Mouse (Mus musculus) myocyte (in vitro differentiated cells): ENCODE measurements around the gene Nadk2. TPM values are rescaled to one million over a fixed set of nuclear protein-coding genes. Genes with fewer than 3 reads are reported as not detected.
A peak's percentile ranks its signal among the peaks of the same experiment; 100 is the strongest.

Experiments used
- H3K27me3 ChIP-seq: one replicate; pipeline ENCODE4 v1.6.1; 2011; ENCODE audit not compliant: control insufficient read depth, insufficient read depth, insufficient read length
- H3K36me3 ChIP-seq: one replicate; pipeline ENCODE4 v1.6.1; 2011; ENCODE audit not compliant: control insufficient read depth, insufficient read depth
- H3K4me2 ChIP-seq: one replicate; pipeline ENCODE4 v1.6.1; 2011; ENCODE audit warnings: low read depth, control low read depth
- H3K4me3 ChIP-seq: one replicate; pipeline ENCODE4 v1.5.1; 2011; ENCODE audit warnings: mild to moderate bottlenecking, control low read depth, moderate library complexity
- H3K79me2 ChIP-seq: one replicate; pipeline ENCODE4 v1.6.1; 2011; ENCODE audit not compliant: control insufficient read depth, insufficient read depth
- H3ac ChIP-seq: one replicate; pipeline ENCODE4 v1.6.1; 2011; ENCODE audit not compliant: control insufficient read depth, insufficient read length
- CEBPB ChIP-seq: IDR thresholded peaks from 2 replicates; pipeline ENCODE4 v1.6.1; 2011; ENCODE audit warnings: mild to moderate bottlenecking, moderate library complexity; ENCODE audit not compliant: poor library complexity, insufficient read depth, severe bottlenecking
- E2F4 ChIP-seq: IDR thresholded peaks from one replicate; pipeline ENCODE4 v1.6.1; 2011; ENCODE audit warnings: mild to moderate bottlenecking, control low read depth, moderate library complexity; ENCODE audit not compliant: insufficient read depth
- MAX ChIP-seq: IDR thresholded peaks from one replicate; pipeline ENCODE4 v1.6.1; 2011; ENCODE audit warnings: low read depth, mild to moderate bottlenecking, control low read depth
- MYOD1 ChIP-seq, 3 experiments: IDR thresholded peaks; one replicate each; pipeline ENCODE4 v1.6.1; 2011; ENCODE audit warnings: control low read depth in 2 of 3, low read depth in 2 of 3, mild to moderate bottlenecking in 2 of 3, moderate library complexity in 1 of 3; ENCODE audit not compliant: insufficient read length in 2 of 3, control insufficient read depth in 1 of 3
- MYOG ChIP-seq, 3 experiments: IDR thresholded peaks; one replicate each; pipeline ENCODE4 v1.6.1; 2011; ENCODE audit warnings: control low read depth in 2 of 3, low read depth in 2 of 3, mild to moderate bottlenecking in 2 of 3; ENCODE audit not compliant: insufficient read length in 2 of 3, control insufficient read depth in 1 of 3, insufficient read depth in 1 of 3
- POLR2A ChIP-seq: IDR thresholded peaks from one replicate; pipeline ENCODE4 v1.6.1; 2011; ENCODE audit warnings: low read depth, mild to moderate bottlenecking, control low read depth, moderate library complexity; ENCODE audit not compliant: insufficient read length
- POLR2AphosphoS2 ChIP-seq: IDR thresholded peaks from one replicate; pipeline ENCODE4 v1.6.1; 2011; ENCODE audit warnings: low read depth, control low read depth; ENCODE audit not compliant: insufficient read length
- REST ChIP-seq: IDR thresholded peaks from one replicate; pipeline ENCODE4 v1.6.1; 2011; ENCODE audit warnings: mild to moderate bottlenecking, control low read depth, moderate library complexity; ENCODE audit not compliant: insufficient read depth, insufficient read length
- SRF ChIP-seq: IDR thresholded peaks from one replicate; pipeline ENCODE4 v1.6.1; 2011; ENCODE audit warnings: low read depth; ENCODE audit not compliant: control insufficient read depth, insufficient read length
- TCF12 ChIP-seq: IDR thresholded peaks from one replicate; pipeline ENCODE4 v1.6.1; 2011; ENCODE audit warnings: mild to moderate bottlenecking, control low read depth; ENCODE audit not compliant: poor library complexity, insufficient read depth, severe bottlenecking
- TCF3 ChIP-seq: IDR thresholded peaks from one replicate; pipeline ENCODE4 v1.6.1; 2011; ENCODE audit warnings: low read depth, control low read depth; ENCODE audit not compliant: insufficient read length
- USF1 ChIP-seq: IDR thresholded peaks from one replicate; pipeline ENCODE4 v1.6.1; 2011; ENCODE audit warnings: low read depth, mild to moderate bottlenecking, control low read depth, moderate library complexity
- polyA plus RNA-seq: library from polyadenylated mRNA; unstranded; fragments of >200 nt; fragmentation: generic; extraction: Trizol; gene quantifications from one replicate; pipeline ENCODE4 v1.2.1, GENCODE M21; 2012; ENCODE audit warnings: missing spikeins

The Nadk2 gene
- polyA plus RNA-seq, 1 experiment = 6.3 TPM

DNA sequence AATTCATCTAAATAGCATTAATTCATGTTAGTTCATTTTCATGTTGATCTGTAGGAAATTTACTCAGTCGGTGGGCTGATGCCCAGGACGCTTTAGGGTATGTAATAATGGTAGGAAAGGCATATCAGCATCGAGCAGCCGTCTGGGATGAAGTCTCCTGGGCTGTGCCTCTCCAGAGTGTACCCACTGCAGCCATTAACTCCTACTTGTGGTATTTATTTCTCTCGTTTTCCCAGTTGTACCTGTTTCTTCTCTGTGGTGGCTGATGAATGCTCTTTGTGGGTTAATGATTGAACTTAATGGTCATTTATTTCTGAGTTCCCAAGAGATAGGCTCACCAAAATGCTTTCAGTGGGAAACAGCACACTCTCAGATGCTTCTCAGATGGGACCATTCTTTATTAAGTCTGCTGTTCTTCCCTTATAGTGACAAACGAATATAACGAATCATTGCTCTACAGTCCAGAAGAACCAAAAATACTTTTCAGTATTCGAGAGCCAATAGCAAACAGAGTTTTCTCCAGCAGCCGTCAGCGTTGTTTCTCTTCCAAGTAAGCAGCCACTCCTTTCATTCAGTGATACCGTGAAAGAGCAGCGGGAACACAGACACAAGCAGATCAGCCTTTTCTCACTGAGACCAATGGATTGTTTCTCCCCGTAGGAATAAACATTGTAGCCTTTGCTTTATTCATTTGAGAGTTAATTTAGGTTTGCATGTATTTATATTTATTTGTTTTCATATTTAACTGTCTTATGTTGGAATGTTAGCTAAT lies 35.4 kb downstream of the Nadk2 start:
- Histone ChIP-seq H3K79me2 (no peaks in the 10 kb centered on the region), H3ac (no peak overlapping the region), H3K36me3 (peaks cover 24% of the 10 kb centered on the region), H3K27me3 (no peaks in the 10 kb centered on the region), H3K4me2 (no peak overlapping the region), H3K4me3 (no peak overlapping the region)
- TF ChIP-seq TCF12 (no peak), TCF3 (no peak), SRF (no peak), MYOD1 (IDR thresholded peaks at IDR 0.05; ENCODE audit: control insufficient read depth in 1 of 3, insufficient read length in 2 of 3, low read depth in 2 of 3) (no peak), REST (no peak), MAX (no peak), USF1 (no peak), MYOG (IDR thresholded peaks at IDR 0.05; ENCODE audit: control insufficient read depth in 1 of 3, insufficient read depth in 1 of 3, insufficient read length in 2 of 3, low read depth in 2 of 3) (no peak), CEBPB (no peak), POLR2AphosphoS2 (no peak), POLR2A (no peak), E2F4 (no peak)

DNA sequence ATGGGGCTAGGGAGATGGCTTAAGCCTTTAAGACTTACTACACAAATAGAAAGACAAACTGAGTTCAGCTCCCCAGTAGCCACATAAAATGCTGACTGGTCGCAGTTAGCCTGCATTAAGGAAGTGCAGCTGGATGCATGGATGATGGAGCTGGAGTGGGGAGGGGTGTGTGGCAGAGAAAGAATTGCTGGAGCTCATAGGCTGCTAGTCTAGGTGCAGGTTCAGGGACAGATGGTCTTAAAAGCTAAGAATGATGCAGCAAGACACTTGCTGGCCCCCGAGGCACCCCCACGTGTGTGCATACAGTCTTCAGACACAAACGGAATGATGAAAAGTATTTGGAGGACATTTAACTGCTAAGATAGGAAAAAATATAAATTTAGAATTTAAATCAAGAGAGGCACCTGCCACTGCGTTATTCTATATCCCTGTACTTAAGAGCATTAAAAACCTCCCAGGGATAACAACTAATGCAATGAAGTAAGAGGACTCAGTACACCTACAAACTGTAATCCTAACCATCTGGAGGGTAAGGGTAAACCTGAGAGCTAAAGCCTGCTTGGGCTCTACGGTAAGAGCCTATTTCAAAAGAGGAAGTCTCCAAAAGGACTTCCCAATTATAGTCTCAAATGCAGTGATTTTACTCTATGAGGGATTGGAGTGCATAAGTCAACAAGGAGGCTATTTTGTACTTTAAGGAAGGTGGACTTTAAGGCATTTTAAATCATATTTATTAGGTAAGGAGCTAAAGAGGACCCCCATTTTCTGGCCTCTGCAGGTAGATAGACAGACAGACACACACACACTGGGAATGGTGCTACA lies 39.7 kb downstream of the Nadk2 start:
- TF ChIP-seq SRF (no peak), E2F4 (no peak), USF1 (no peak), TCF3 (no peak), MAX (no peak), MYOD1 (IDR thresholded peaks at IDR 0.05; ENCODE audit: control insufficient read depth in 1 of 3, insufficient read length in 2 of 3, low read depth in 2 of 3) (no peak), TCF12 (no peak), POLR2AphosphoS2 (no peak), CEBPB (no peak), MYOG (IDR thresholded peaks at IDR 0.05; ENCODE audit: control insufficient read depth in 1 of 3, insufficient read depth in 1 of 3, insufficient read length in 2 of 3, low read depth in 2 of 3) (no peak), POLR2A (no peak), REST (no peak)
- peaks cover 64% of the 10 kb centered on the region for H3K36me3 ChIP-seq

DNA sequence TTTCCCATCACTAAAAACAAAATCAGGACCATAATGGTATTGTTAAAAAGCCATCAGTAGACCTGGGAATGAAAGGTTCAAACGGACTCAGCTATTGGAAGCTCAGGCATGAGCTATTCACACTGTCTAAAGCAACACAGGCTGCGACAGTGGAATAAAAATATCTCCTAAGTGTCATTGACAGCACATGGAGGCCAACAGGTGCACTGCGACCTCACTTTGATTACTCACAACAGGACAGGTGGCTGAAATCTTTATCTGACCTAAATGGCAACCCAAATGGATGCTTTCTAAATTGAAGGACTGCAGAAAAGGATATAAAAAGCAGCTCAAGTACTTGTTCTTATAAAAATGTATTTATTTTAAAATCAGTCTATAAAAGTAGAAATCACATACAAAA lies 40.6 kb downstream of the Nadk2 start:
- H3K27me3 ChIP-seq = no peaks in the 10 kb centered on the region
- H3K4me2 ChIP-seq = no peak overlapping the region
- H3K79me2 ChIP-seq = no peaks in the 10 kb centered on the region
- no peak overlapping the region for H3K4me3 ChIP-seq
- peak; percentile 76 to 97 (median 88) for TF ChIP-seq MYOD1 (IDR thresholded peaks at IDR 0.05; ENCODE audit: control insufficient read depth in 1 of 3, insufficient read length in 2 of 3, low read depth in 2 of 3)
- no peak for TF ChIP-seq E2F4
- TF ChIP-seq MYOG (IDR thresholded peaks at IDR 0.05; ENCODE audit: control insufficient read depth in 1 of 3, insufficient read depth in 1 of 3, insufficient read length in 2 of 3, low read depth in 2 of 3) = peak in 2 of 3 experiments; percentile 33 to 48
- peak; percentile 41 for TF ChIP-seq TCF12
- peaks cover 73% of the 10 kb centered on the region for H3K36me3 ChIP-seq
- H3ac ChIP-seq = no peak overlapping the region

More for the DNA sequence above, 39.7 kb downstream of the Nadk2 start:
- Histone ChIP-seq H3ac (no peak overlapping the region), H3K4me3 (no peak overlapping the region), H3K79me2 (no peaks in the 10 kb centered on the region), H3K4me2 (no peak overlapping the region), H3K27me3 (no peaks in the 10 kb centered on the region)

DNA sequence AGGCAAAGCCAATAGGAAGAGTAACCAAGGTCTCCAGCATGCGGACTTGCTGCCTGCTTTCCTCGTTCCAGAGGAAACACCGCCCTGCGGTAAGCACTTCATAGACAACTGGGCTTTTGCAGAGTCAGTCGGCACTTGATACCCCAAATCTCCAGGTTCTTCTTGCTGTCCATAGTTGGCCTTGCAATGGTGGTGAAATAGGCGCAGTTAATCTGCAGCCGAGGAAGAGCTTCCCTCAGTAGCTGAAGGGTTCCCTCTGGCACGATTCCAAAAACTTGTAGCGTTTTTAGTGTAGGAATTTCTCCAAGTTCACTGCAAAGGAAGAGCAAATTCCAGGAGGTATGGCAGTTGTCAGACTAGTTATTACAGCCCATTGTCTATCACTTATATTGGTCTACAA lies 42.5 kb downstream of the Nadk2 start:
- no peak overlapping the region for H3ac ChIP-seq
- TF ChIP-seq MAX = no peak
- no peak for TF ChIP-seq TCF12
- no peak for TF ChIP-seq SRF
- TF ChIP-seq CEBPB = no peak
- no peak for TF ChIP-seq MYOG (IDR thresholded peaks at IDR 0.05; ENCODE audit: control insufficient read depth in 1 of 3, insufficient read depth in 1 of 3, insufficient read length in 2 of 3, low read depth in 2 of 3)
- TF ChIP-seq USF1 = no peak
- TF ChIP-seq POLR2A = no peak
- TF ChIP-seq REST = no peak
- no peak for TF ChIP-seq TCF3
- TF ChIP-seq E2F4 = no peak
- no peak for TF ChIP-seq POLR2AphosphoS2
- no peak for TF ChIP-seq MYOD1 (IDR thresholded peaks at IDR 0.05; ENCODE audit: control insufficient read depth in 1 of 3, insufficient read length in 2 of 3, low read depth in 2 of 3)
- H3K36me3 ChIP-seq = peaks cover 78% of the 10 kb centered on the region
- no peaks in the 10 kb centered on the region for H3K79me2 ChIP-seq
- H3K4me3 ChIP-seq = no peak overlapping the region
- no peaks in the 10 kb centered on the region for H3K27me3 ChIP-seq
- no peak overlapping the region for H3K4me2 ChIP-seq
